Mouse (Mus musculus) liver, postnatal 0 days (tissue): ENCODE data around the gene Mcam. TPM values are rescaled to one million over a fixed set of nuclear protein-coding genes. Genes with fewer than 3 reads are reported as not detected.

Experiments
- ATAC-seq: fragments of 200-750 bp; cut with Nextera tagmentation; 2 replicates; pipeline ENCODE4 v1.8.0; 2017; ENCODE audit warnings: mild to moderate bottlenecking, moderate library complexity
- DNase-seq: peaks from one replicate; pipeline ENCODE4 v3.0.0-alpha.2; 2016
- H3K27ac ChIP-seq: fragments of 300-500 bp; sonication (generic); 2 replicates; pipeline ENCODE4 v1.5.1; 2014; ENCODE audit warnings: antibody characterized with exemption, moderate library complexity, mild to moderate bottlenecking, low read depth
- H3K27me3 ChIP-seq: fragments of 300-500 bp; sonication (generic); 2 replicates; pipeline ENCODE4 v1.6.1; 2014; ENCODE audit warnings: low read length, control low read depth, mixed read lengths; ENCODE audit not compliant: insufficient read depth
- H3K36me3 ChIP-seq: fragments of 300-500 bp; sonication (generic); replicated peaks from 2 replicates; pipeline ENCODE4 v1.6.1; 2014; ENCODE audit warnings: mild to moderate bottlenecking, control low read depth, low read length, moderate library complexity, mixed read lengths; ENCODE audit not compliant: insufficient read depth
- H3K4me1 ChIP-seq: fragments of 300-500 bp; sonication (generic); 2 replicates; pipeline ENCODE4 v1.6.1; 2014; ENCODE audit warnings: antibody characterized with exemption, mild to moderate bottlenecking, control low read depth; ENCODE audit not compliant: insufficient read depth
- H3K4me2 ChIP-seq: fragments of 300-500 bp; sonication (generic); 2 replicates; pipeline ENCODE4 v1.6.1; 2014; ENCODE audit warnings: low read depth, mild to moderate bottlenecking, low read length, moderate library complexity, mixed read lengths
- H3K4me3 ChIP-seq: fragments of 300-500 bp; sonication (generic); 2 replicates; pipeline ENCODE4 v1.5.1; 2014; ENCODE audit warnings: low read depth, low read length
- H3K9ac ChIP-seq: fragments of 300-500 bp; sonication (generic); replicated peaks from 2 replicates; pipeline ENCODE4 v1.6.1; 2014; ENCODE audit warnings: mild to moderate bottlenecking, moderate library complexity
- H3K9me3 ChIP-seq: fragments of 300-500 bp; sonication (generic); 2 replicates; pipeline ENCODE4 v1.6.1; 2016; ENCODE audit warnings: mild to moderate bottlenecking, control low read depth, low read length, mixed read lengths
- CTCF ChIP-seq: sonication (generic); IDR thresholded peaks from 2 replicates; pipeline ENCODE4 v1.5.1; 2016; ENCODE audit warnings: antibody characterized with exemption, low read depth
- EP300 ChIP-seq: IDR thresholded peaks from 2 replicates; pipeline ENCODE4 v1.6.1; 2016; ENCODE audit warnings: antibody characterized with exemption, low read depth, mild to moderate bottlenecking
- WGBS: fragments of 180-500 bp; shearing (Covaris S2); extraction: QIAGEN DNeasy Blood & Tissue Kit; methylation state at CpG from one replicate; pipeline ENCODE4 v1.1.7; 2014; ENCODE audit not compliant: insufficient replicate concordance; 5-methylcytosine and 5-hydroxymethylcytosine counted together
- polyA plus RNA-seq: library from polyadenylated mRNA; unstranded; fragments of >200 nt; fragmentation: Nextera tagmentation; extraction: Ambion mirVana; gene quantifications from 2 replicates; pipeline ENCODE4 v1.2.1, GENCODE M21; 2015

The Mcam gene
- polyA plus RNA-seq, 1 experiment from 2014 or later = 4.5 TPM

- H3K4me1 ChIP-seq = peaks cover 11% of the 10 kb centered on the region
- H3K4me2 ChIP-seq = no peak overlapping the region
- ATAC-seq (no peak), DNase-seq (no peak)
- H3K27me3 ChIP-seq = no peaks in the 10 kb centered on the region
- H3K9me3 ChIP-seq = no peaks in the 10 kb centered on the region
- no peak overlapping the region for H3K4me3 ChIP-seq
- 41% methylated on average over 5 of the region's 5 CpGs for WGBS
- no peak overlapping the region for H3K9ac ChIP-seq
- H3K36me3 ChIP-seq = no peaks in the 10 kb centered on the region
- TF ChIP-seq EP300 (no peak), CTCF (no peak)
- no peak overlapping the region for H3K27ac ChIP-seq
Measured at GRCm38 (mm10) chr9:44181537-44181936, 47.3 kb downstream of the Mcam start.

GRCm38 (mm10) chr9:44182260-44182659 lies 48.0 kb downstream of the Mcam start:
- TF ChIP-seq EP300 (no peak), CTCF (peak; percentile 76)

GRCm38 (mm10) chr9:44188223-44188622 lies 54.0 kb downstream of the Mcam start:
- Histone ChIP-seq H3K27me3 (no peaks in the 10 kb centered on the region), H3K4me1 (no peaks in the 10 kb centered on the region), H3K9ac (no peak overlapping the region), H3K4me2 (no peak overlapping the region), H3K27ac (no peak overlapping the region), H3K9me3 (no peaks in the 10 kb centered on the region), H3K36me3 (0 out of 2 replicates have a peak, but pooled peaks cover 8% of the 10 kb centered on the region), H3K4me3 (no peak overlapping the region)
- 78% methylated on average over 12 of the region's 12 CpGs for WGBS
- no peak for ATAC-seq
- no peak for DNase-seq
- TF ChIP-seq CTCF (no peak), EP300 (no peak)

More at GRCm38 (mm10) chr9:44182260-44182659, 48.0 kb downstream of the Mcam start:
- DNase-seq (peak; percentile 55), ATAC-seq (no peak)
- Histone ChIP-seq H3K4me2 (no peak overlapping the region), H3K9ac (no peak overlapping the region), H3K4me3 (no peak overlapping the region), H3K27ac (no peak overlapping the region), H3K4me1 (peaks cover 6% of the 10 kb centered on the region), H3K9me3 (no peaks in the 10 kb centered on the region), H3K36me3 (no peaks in the 10 kb centered on the region), H3K27me3 (no peaks in the 10 kb centered on the region)
- WGBS = 76% methylated on average over 3 of the region's 3 CpGs

GRCm38 (mm10) chr9:44191166-44191565 lies 56.9 kb downstream of the Mcam start:
- Histone ChIP-seq H3K4me3 (no peak overlapping the region), H3K4me1 (peaks cover 7% of the 10 kb centered on the region), H3K27me3 (no peaks in the 10 kb centered on the region), H3K9me3 (no peaks in the 10 kb centered on the region), H3K27ac (0 out of 2 replicates have a peak overlapping the region, but pooled peaks have one; percentile 11), H3K9ac (no peak overlapping the region), H3K4me2 (no peak overlapping the region), H3K36me3 (peaks cover 8% of the 10 kb centered on the region; the same call in 1 of the 2 replicates)
- no peak for TF ChIP-seq CTCF
- TF ChIP-seq EP300 = peak; percentile 61; the same call in 1 of the 2 replicates
- DNase-seq = no peak
- WGBS = 57% methylated on average over 3 of the region's 3 CpGs
- ATAC-seq = no peak

- H3K9ac ChIP-seq = no peak overlapping the region
- DNase-seq = no peak
- no peaks in the 10 kb centered on the region for H3K27me3 ChIP-seq
- ATAC-seq = no peak
- WGBS = 69% methylated on average over 3 of the region's 3 CpGs
- peaks cover 7% of the 10 kb centered on the region for H3K4me1 ChIP-seq
- H3K9me3 ChIP-seq = no peaks in the 10 kb centered on the region
- H3K27ac ChIP-seq = no peak overlapping the region
- peaks cover 8% of the 10 kb centered on the region; the same call in 1 of the 2 replicates for H3K36me3 ChIP-seq
- TF ChIP-seq EP300 (no peak), CTCF (no peak)
- no peak overlapping the region for H3K4me3 ChIP-seq
- H3K4me2 ChIP-seq = no peak overlapping the region
Measured at GRCm38 (mm10) chr9:44192312-44192711, 58.0 kb downstream of the Mcam start.

Other genes starting within 250 kb of the Mcam start
- 0.39 and 0.85 TPM in 2 replicates for gene Thy1, start 91.1 kb upstream of the Mcam start, polyA plus RNA-seq
- 2.9 and 3.8 TPM in 2 replicates for gene Usp2, start 67.4 kb upstream of the Mcam start, polyA plus RNA-seq
- not detected in 2 replicates for gene Mfrp, start 32.7 kb upstream of the Mcam start, polyA plus RNA-seq
- gene C1qtnf5, start 27.2 kb upstream of the Mcam start, polyA plus RNA-seq = 1.0 and 1.3 TPM in 2 replicates
- not detected in 2 replicates for gene Gm49380, start 21.0 kb upstream of the Mcam start, polyA plus RNA-seq
- 17.9 and 18.8 TPM in 2 replicates for gene Rnf26, start 21.0 kb upstream of the Mcam start, polyA plus RNA-seq
- gene Cbl, start 99.6 kb downstream of the Mcam start, polyA plus RNA-seq = 3.1 and 4.0 TPM in 2 replicates
- gene Ccdc153, start 106.2 kb downstream of the Mcam start, polyA plus RNA-seq = not detected in 2 replicates
- gene Pdzd3, start 117.0 kb downstream of the Mcam start, polyA plus RNA-seq = 0.08 TPM in 1 of 2 replicates, not detected in the other
- gene Nlrx1, start 134.1 kb downstream of the Mcam start, polyA plus RNA-seq = 4.6 and 5.6 TPM in 2 replicates
- 4.2 TPM in 2 replicates for gene Abcg4, start 154.1 kb downstream of the Mcam start, polyA plus RNA-seq
- 4.5 and 6.3 TPM in 2 replicates for gene Hinfp, start 171.2 kb downstream of the Mcam start, polyA plus RNA-seq
- gene C2cd2l, start 185.8 kb downstream of the Mcam start, polyA plus RNA-seq = 10.1 and 11.4 TPM in 2 replicates
- gene Dpagt1, start 191.6 kb downstream of the Mcam start, polyA plus RNA-seq = 19.0 and 19.4 TPM in 2 replicates
- gene H2afx, start 200.2 kb downstream of the Mcam start, polyA plus RNA-seq = 152 and 164 TPM in 2 replicates
- gene Hmbs, start 209.8 kb downstream of the Mcam start, polyA plus RNA-seq = 517 and 539 TPM in 2 replicates
- gene Vps11, start 227.2 kb downstream of the Mcam start, polyA plus RNA-seq = 12.1 and 13.3 TPM in 2 replicates
- gene Hyou1, start 245.0 kb downstream of the Mcam start, polyA plus RNA-seq = 5.2 and 6.6 TPM in 2 replicates